Mouse (Mus musculus): ENCODE measurements around the gene Klhl36. TPM values are rescaled to one million over a fixed set of nuclear protein-coding genes. Genes with fewer than 3 reads are reported as not detected.
A peak's percentile ranks its signal among the peaks of the same experiment; 100 is the strongest.

The Klhl36 gene
- polyA plus RNA-seq (2015; fragmentation: Nextera tagmentation; extraction: Ambion mirVana) = 20.4 and 22.4 TPM in 2 replicates

DNA sequence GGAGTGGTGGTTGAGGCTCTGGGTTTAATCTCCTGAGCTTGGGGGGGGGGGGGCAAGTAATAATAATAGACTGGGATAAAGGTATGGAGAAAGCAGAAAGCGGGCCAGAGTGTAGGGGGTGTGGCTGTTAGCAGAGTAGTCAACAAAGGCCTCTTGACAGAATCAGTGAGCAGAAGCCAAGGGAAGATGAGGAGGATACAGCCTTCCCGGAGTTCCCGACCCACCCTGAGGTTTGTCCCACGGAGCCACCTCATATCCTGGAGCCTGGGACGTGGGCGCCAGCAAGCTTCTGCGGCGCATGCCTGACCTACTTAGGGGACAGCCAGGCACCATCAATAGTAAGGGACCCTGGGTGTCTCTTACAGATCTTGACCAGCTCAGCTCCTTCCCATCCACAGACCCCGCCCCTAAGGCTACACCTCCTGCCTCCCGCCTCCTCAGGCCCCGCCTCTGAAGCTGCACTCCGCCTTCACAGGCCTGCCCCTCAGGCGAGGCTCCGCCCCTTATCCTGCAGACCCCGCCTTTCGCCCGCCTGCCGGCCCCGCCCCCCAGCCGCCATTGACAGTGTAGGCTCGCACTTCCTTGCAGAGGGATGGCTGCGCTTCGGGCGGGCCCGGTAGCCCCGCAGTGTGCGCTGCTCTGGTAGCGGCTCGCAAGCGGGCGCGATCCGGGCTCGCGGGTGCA is at the start of gene Klhl36:
Klhl36 (plus strand) TSS at position 561 of the 684 bp plus-strand sequence.
- peak within 1 kb of the TSS; percentile 65 for H3K27ac ChIP-seq (ENCODE audit: low read length)
- peaks cover 11% of the 10 kb centered on the region for H3K4me1 ChIP-seq (ENCODE audit: insufficient read depth, low read length)
- peaks cover 4% of the 10 kb centered on the region; the same call in 1 of the 2 replicates for H3K27me3 ChIP-seq (ENCODE audit: insufficient read depth, low read length)
- peak within 1 kb of the TSS; percentile 94 for H3K4me2 ChIP-seq (replicated peaks; ENCODE audit: low read depth, low read length)
- H3K36me3 ChIP-seq (ENCODE audit: insufficient read depth, low read length) = no peaks in the 10 kb centered on the region
- under 1% methylated on average over 30 of the region's 35 CpGs for WGBS
- H3K4me3 ChIP-seq (ENCODE audit: low read length) = peak within 1 kb of the TSS; percentile 85
- no peaks in the 10 kb centered on the region for H3K9me3 ChIP-seq (ENCODE audit: low read length)
- ATAC-seq (ENCODE audit: low FRiP score, low TSS enrichment) = peak; percentile 98
- peak within 1 kb of the TSS; percentile 89 for H3K9ac ChIP-seq (replicated peaks; ENCODE audit: low read length)

DNA sequence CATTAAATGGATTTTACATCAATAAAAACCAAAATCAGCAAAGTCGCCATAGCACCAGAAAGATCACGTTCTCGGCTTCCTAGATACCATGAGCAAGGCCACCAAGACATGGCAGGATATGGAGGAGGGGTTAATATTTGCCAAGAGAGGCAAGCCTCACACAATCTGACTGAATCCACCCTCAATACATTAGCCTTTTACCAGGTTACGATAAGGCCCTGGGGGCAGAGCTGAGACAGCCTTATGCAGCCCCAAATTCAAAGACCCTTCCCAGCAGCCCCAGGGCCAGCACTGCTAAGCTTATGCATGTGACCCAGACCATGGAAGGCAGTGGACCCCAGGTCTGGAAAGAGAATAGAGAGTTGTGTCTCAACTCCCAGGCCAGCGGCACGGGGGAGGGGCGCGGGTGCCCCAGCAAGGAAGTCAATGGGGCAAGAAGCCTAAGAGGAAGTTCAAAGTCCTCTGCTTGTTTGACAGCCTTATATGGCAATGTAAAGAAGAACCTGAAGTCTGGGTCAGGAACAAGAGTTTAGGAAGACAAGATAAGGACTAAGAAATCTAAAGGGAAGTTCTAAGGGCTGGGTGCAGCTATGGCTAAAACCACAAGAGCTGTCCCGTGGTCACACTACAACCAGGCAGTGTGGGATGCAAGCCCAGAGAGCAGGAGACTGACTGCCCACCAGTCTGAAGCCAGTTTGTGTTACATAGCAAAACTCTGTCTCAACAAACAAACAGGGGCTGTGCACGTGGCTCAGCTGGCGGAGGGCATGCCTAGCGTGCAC is 49.2 kb upstream of the Klhl36 start:
- peaks cover 20% of the 10 kb centered on the region for H3K36me3 ChIP-seq (ENCODE audit: insufficient read depth, low read length)
- H3K27ac ChIP-seq (ENCODE audit: low read length) = peak overlapping the region; percentile 93
- H3K9ac ChIP-seq (replicated peaks; ENCODE audit: low read length) = peak overlapping the region; percentile 32
- no peaks in the 10 kb centered on the region for H3K27me3 ChIP-seq (ENCODE audit: insufficient read depth, low read length)
- H3K4me1 ChIP-seq (ENCODE audit: insufficient read depth, low read length) = peaks cover 37% of the 10 kb centered on the region
- H3K4me3 ChIP-seq (ENCODE audit: low read length) = no peak overlapping the region
- no peaks in the 10 kb centered on the region for H3K9me3 ChIP-seq (ENCODE audit: low read length)
- H3K4me2 ChIP-seq (replicated peaks; ENCODE audit: low read depth, low read length) = peak overlapping the region; percentile 20
- 45% methylated on average over 12 of the region's 12 CpGs for WGBS
- ATAC-seq (ENCODE audit: low FRiP score, low TSS enrichment) = peak; percentile 30; the same call in 1 of the 2 replicates

DNA sequence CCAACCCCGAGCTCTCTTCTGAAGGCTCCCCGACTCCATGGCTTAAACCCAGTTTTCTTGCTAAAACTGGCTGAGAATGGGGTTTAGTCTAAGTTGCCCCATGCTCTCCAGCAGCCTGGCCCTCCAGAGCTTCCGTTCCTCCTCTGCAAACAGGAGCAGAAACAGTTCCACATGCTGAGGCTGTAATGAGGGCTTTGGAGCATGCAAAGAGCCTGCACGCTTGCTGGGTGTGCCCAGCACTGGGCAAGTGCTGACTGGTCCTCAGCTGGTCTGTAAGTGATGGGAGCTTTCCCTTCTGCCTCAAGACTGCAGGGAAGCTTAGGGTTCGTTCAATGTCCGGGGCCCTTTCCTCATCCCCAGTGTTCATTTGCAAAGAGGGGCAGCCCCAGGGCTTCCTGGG is 45.8 kb upstream of the Klhl36 start:
- no peak overlapping the region for H3K27ac ChIP-seq (ENCODE audit: low read length)
- H3K36me3 ChIP-seq (ENCODE audit: insufficient read depth, low read length) = peaks cover 24% of the 10 kb centered on the region
- 0 out of 2 replicates have a peak, but pooled peaks cover 3% of the 10 kb centered on the region for H3K9me3 ChIP-seq (ENCODE audit: low read length)
- no peaks in the 10 kb centered on the region for H3K27me3 ChIP-seq (ENCODE audit: insufficient read depth, low read length)
- no peak for ATAC-seq (ENCODE audit: low FRiP score, low TSS enrichment)
- H3K4me1 ChIP-seq (ENCODE audit: insufficient read depth, low read length) = peaks cover 37% of the 10 kb centered on the region
- no peak overlapping the region for H3K4me2 ChIP-seq (replicated peaks; ENCODE audit: low read depth, low read length)
- H3K4me3 ChIP-seq (ENCODE audit: low read length) = no peak overlapping the region
- H3K9ac ChIP-seq (replicated peaks; ENCODE audit: low read length) = no peak overlapping the region
- WGBS = 82% methylated on average over 6 of the region's 6 CpGs

DNA sequence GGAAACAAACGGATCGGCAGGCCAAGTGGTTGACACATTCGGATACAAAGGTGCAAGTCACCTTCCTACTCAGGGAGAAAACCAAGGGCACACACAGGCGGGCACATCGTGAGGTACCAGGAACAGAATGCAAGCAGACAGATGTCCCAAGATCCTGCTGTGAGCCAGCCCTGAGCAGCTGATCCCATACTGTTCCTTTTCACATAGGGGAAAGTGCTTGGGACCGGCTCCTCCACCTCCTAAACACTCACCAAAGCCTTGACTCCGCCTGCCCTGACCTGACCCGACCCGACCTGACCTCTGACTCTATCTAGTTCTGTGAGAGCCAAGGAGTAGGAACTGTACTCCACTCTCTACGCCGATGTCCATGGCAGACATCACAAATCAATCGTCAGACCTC is 44.6 kb upstream of the Klhl36 start:
- no peak overlapping the region; the same call in 1 of the 2 replicates for H3K9ac ChIP-seq (replicated peaks; ENCODE audit: low read length)
- H3K4me2 ChIP-seq (replicated peaks; ENCODE audit: low read depth, low read length) = no peak overlapping the region
- H3K4me1 ChIP-seq (ENCODE audit: insufficient read depth, low read length) = peaks cover 27% of the 10 kb centered on the region
- H3K4me3 ChIP-seq (ENCODE audit: low read length) = no peak overlapping the region
- H3K27ac ChIP-seq (ENCODE audit: low read length) = no peak overlapping the region
- no peaks in the 10 kb centered on the region for H3K27me3 ChIP-seq (ENCODE audit: insufficient read depth, low read length)
- 0 out of 2 replicates have a peak, but pooled peaks cover 3% of the 10 kb centered on the region for H3K9me3 ChIP-seq (ENCODE audit: low read length)
- WGBS = 46% methylated on average over 12 of the region's 12 CpGs
- H3K36me3 ChIP-seq (ENCODE audit: insufficient read depth, low read length) = peaks cover 34% of the 10 kb centered on the region
- ATAC-seq (ENCODE audit: low FRiP score, low TSS enrichment) = no peak

DNA sequence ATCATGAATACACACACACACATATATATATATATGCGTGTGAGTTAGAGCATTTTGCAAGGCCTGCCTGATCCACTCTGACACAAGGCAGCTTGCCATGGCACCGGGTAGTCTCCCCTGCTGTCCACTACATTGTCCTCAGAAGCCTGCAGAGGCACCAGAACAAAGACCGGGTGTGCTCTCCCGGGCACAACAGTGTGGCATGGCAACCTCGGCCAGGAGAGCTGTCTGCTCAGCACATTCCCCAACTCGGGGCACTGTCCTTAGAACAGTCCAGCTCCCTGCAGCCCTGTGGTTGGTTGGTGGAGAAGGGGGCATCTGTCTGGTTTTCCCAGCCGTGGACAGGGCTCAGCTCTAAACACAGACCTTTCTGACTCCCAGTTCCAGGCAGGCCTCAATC is 42.8 kb upstream of the Klhl36 start:
- H3K9me3 ChIP-seq (ENCODE audit: low read length) = 0 out of 2 replicates have a peak, but pooled peaks cover 3% of the 10 kb centered on the region
- H3K4me3 ChIP-seq (ENCODE audit: low read length) = no peak overlapping the region
- no peak for ATAC-seq (ENCODE audit: low FRiP score, low TSS enrichment)
- peaks cover 14% of the 10 kb centered on the region for H3K4me1 ChIP-seq (ENCODE audit: insufficient read depth, low read length)
- H3K9ac ChIP-seq (replicated peaks; ENCODE audit: low read length) = no peak overlapping the region
- whole genome bisulfite sequencing = 65% methylated on average over 7 of the region's 7 CpGs
- H3K27ac ChIP-seq (ENCODE audit: low read length) = no peak overlapping the region
- no peaks in the 10 kb centered on the region for H3K27me3 ChIP-seq (ENCODE audit: insufficient read depth, low read length)
- peaks cover 34% of the 10 kb centered on the region for H3K36me3 ChIP-seq (ENCODE audit: insufficient read depth, low read length)
- no peak overlapping the region for H3K4me2 ChIP-seq (replicated peaks; ENCODE audit: low read depth, low read length)

DNA sequence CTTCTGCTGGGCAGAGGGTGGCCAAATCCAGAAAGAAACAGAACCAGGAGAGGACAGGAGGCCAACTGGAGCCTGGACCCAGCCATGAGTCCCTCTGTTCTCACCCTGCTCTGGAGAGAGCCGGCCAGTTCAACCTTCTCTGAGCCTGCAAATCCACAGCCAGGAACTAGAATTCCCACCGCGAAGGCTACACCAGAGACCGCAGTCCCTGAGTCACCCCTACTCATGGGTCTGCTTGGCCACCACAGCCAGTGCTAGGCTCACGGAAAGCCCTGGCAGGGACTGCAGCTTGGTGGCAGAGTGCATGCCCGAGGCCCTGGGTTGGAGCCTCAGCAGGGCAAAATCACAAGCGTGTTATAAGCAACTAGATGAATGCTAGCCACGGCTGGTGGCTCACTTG is 42.1 kb upstream of the Klhl36 start:
- Histone ChIP-seq H3K27me3 (ENCODE audit: insufficient read depth, low read length) (no peaks in the 10 kb centered on the region), H3K4me1 (ENCODE audit: insufficient read depth, low read length) (peaks cover 15% of the 10 kb centered on the region), H3K9me3 (ENCODE audit: low read length) (0 out of 2 replicates have a peak, but pooled peaks cover 3% of the 10 kb centered on the region), H3K9ac (replicated peaks; ENCODE audit: low read length) (no peak overlapping the region), H3K4me3 (ENCODE audit: low read length) (no peak overlapping the region), H3K36me3 (ENCODE audit: insufficient read depth, low read length) (peaks cover 31% of the 10 kb centered on the region), H3K27ac (ENCODE audit: low read length) (no peak overlapping the region), H3K4me2 (replicated peaks; ENCODE audit: low read depth, low read length) (no peak overlapping the region)
- WGBS = 93% methylated on average over 8 of the region's 8 CpGs
- no peak for ATAC-seq (ENCODE audit: low FRiP score, low TSS enrichment)

DNA sequence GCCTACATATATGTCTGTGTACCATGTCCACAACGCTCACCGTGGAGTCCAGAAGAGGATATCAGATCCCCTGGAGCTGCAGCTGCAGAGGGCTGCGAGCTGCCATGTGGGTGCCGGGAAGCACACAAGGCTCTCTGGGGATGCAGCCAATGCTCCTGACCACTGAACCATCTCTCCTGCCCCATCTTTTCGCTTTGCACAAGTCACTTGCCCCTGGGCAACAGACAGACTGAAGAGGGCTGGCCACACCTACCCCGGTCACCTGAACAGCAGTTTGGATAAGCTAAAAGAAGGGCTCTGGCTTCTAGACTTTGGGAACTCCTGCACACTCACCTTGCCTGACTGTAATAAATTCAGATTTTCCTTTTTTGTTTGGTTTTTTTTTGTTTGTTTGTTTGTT is 40.4 kb upstream of the Klhl36 start:
- ATAC-seq (ENCODE audit: low FRiP score, low TSS enrichment) = no peak
- Histone ChIP-seq H3K9me3 (ENCODE audit: low read length) (0 out of 2 replicates have a peak, but pooled peaks cover 3% of the 10 kb centered on the region), H3K4me2 (replicated peaks; ENCODE audit: low read depth, low read length) (no peak overlapping the region), H3K27ac (ENCODE audit: low read length) (no peak overlapping the region), H3K4me3 (ENCODE audit: low read length) (no peak overlapping the region), H3K36me3 (ENCODE audit: insufficient read depth, low read length) (peaks cover 24% of the 10 kb centered on the region), H3K27me3 (ENCODE audit: insufficient read depth, low read length) (no peaks in the 10 kb centered on the region), H3K9ac (replicated peaks; ENCODE audit: low read length) (no peak overlapping the region), H3K4me1 (ENCODE audit: insufficient read depth, low read length) (peaks cover 30% of the 10 kb centered on the region)
- WGBS = 91% methylated on average over 6 of the region's 6 CpGs

DNA sequence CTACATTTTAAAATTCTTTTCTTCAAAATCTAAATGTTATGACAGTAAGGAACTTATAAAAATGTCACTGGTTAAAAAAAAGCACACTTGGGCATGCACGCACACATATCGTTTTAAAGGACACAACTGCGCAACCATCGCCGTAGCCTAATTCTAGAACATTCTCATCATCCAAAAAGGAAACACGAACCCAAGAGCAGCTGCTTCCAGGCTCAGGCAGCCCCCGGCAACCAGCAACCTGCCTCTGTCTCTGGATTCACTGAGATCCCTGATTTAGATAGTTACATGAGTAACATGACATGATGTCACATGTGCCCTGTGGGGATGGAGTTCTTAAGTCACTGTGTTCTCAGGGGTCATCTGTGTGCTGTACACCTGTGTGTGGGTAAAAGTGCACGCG is 38.8 kb upstream of the Klhl36 start:
- H3K4me1 ChIP-seq (ENCODE audit: insufficient read depth, low read length) = peaks cover 41% of the 10 kb centered on the region
- no peak overlapping the region for H3K4me2 ChIP-seq (replicated peaks; ENCODE audit: low read depth, low read length)
- no peak overlapping the region for H3K27ac ChIP-seq (ENCODE audit: low read length)
- WGBS = 94% methylated on average over 9 of the region's 9 CpGs
- no peak overlapping the region for H3K4me3 ChIP-seq (ENCODE audit: low read length)
- no peak for ATAC-seq (ENCODE audit: low FRiP score, low TSS enrichment)
- peaks cover 24% of the 10 kb centered on the region for H3K36me3 ChIP-seq (ENCODE audit: insufficient read depth, low read length)
- no peak overlapping the region for H3K9ac ChIP-seq (replicated peaks; ENCODE audit: low read length)
- H3K27me3 ChIP-seq (ENCODE audit: insufficient read depth, low read length) = no peaks in the 10 kb centered on the region
- H3K9me3 ChIP-seq (ENCODE audit: low read length) = 0 out of 2 replicates have a peak, but pooled peaks cover 3% of the 10 kb centered on the region

DNA sequence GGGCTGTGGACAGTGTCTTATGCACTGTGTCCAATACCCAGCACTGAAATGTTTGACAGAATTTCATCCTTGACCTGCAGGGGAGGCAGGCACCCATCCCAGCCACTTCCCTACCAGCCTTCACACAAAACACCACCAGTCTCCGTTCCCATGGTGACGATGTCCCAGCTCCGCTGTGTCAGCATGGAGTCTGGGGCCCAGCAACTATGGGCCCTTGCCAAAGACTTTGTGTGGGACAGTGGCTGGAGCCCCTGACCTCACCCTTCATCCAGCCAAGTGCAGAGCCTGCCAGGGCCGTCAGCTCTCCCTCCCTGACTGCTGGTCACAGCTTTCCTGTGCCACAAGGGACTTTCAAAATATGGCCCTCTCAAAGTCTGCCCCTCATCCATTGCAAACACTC is 38.0 kb upstream of the Klhl36 start:
- Histone ChIP-seq H3K4me2 (replicated peaks; ENCODE audit: low read depth, low read length) (no peak overlapping the region), H3K27me3 (ENCODE audit: insufficient read depth, low read length) (no peaks in the 10 kb centered on the region), H3K27ac (ENCODE audit: low read length) (no peak overlapping the region), H3K9ac (replicated peaks; ENCODE audit: low read length) (no peak overlapping the region), H3K4me1 (ENCODE audit: insufficient read depth, low read length) (peaks cover 49% of the 10 kb centered on the region), H3K4me3 (ENCODE audit: low read length) (no peak overlapping the region), H3K9me3 (ENCODE audit: low read length) (0 out of 2 replicates have a peak, but pooled peaks cover 3% of the 10 kb centered on the region), H3K36me3 (ENCODE audit: insufficient read depth, low read length) (peaks cover 21% of the 10 kb centered on the region)
- 68% methylated on average over 4 of the region's 4 CpGs for WGBS
- ATAC-seq (ENCODE audit: low FRiP score, low TSS enrichment) = no peak
